Mouse (Mus musculus) liver, embryonic 12.5 days (tissue): ENCODE measurements at regions not wholly inside any gene's neighbourhood (a gene's known extent, or its start where the extent isn't known, plus 50 kb on each side); places are given as distances from the start of the nearest gene placed in this dataset.

Experiments
- ATAC-seq: fragments of 200-750 bp; cut with Nextera tagmentation; 2 replicates; pipeline ENCODE4 v1.8.0; 2017; ENCODE audit warnings: moderate number of reproducible peaks, mild to moderate bottlenecking, moderate library complexity
- H3K27ac ChIP-seq: fragments of 300-500 bp; sonication (generic); 2 replicates; pipeline ENCODE4 v1.5.1; 2016; ENCODE audit warnings: mild to moderate bottlenecking
- H3K27me3 ChIP-seq: fragments of 300-500 bp; sonication (generic); replicated peaks from 2 replicates; pipeline ENCODE4 v1.6.1; 2016; ENCODE audit warnings: mild to moderate bottlenecking, moderate library complexity
- H3K36me3 ChIP-seq: fragments of 300-500 bp; sonication (generic); 2 replicates; pipeline ENCODE4 v1.6.1; 2016; ENCODE audit warnings: mild to moderate bottlenecking, moderate library complexity
- H3K4me1 ChIP-seq: fragments of 300-500 bp; sonication (generic); 2 replicates; pipeline ENCODE4 v1.6.1; 2016
- H3K4me2 ChIP-seq: fragments of 300-500 bp; sonication (generic); 2 replicates; pipeline ENCODE4 v1.6.1; 2016; ENCODE audit warnings: mild to moderate bottlenecking, moderate library complexity
- H3K4me3 ChIP-seq: fragments of 300-500 bp; sonication (generic); 2 replicates; pipeline ENCODE4 v1.5.1; 2016; ENCODE audit warnings: mild to moderate bottlenecking, moderate library complexity
- H3K9ac ChIP-seq: fragments of 300-500 bp; sonication (generic); 2 replicates; pipeline ENCODE4 v1.6.1; 2016; ENCODE audit warnings: mild to moderate bottlenecking, moderate library complexity
- H3K9me3 ChIP-seq: fragments of 300-500 bp; sonication (generic); replicated peaks from 2 replicates; pipeline ENCODE4 v1.6.1; 2016; ENCODE audit warnings: mild to moderate bottlenecking, moderate library complexity
- WGBS: fragments of 180-500 bp; shearing (Covaris S2); methylation state at CpG from one replicate; pipeline ENCODE4 v1.1.7; 2016; ENCODE audit not compliant: insufficient replicate concordance; 5-methylcytosine and 5-hydroxymethylcytosine counted together

- ATAC-seq = no peak
- H3K27me3 ChIP-seq = no peaks in the 10 kb centered on the region
- no peaks in the 10 kb centered on the region for H3K9me3 ChIP-seq
- H3K36me3 ChIP-seq = no peaks in the 10 kb centered on the region
- H3K9ac ChIP-seq = no peak overlapping the region
- no peaks in the 10 kb centered on the region for H3K4me1 ChIP-seq
- 67% methylated on average over 13 of the region's 13 CpGs for WGBS
- no peak overlapping the region for H3K27ac ChIP-seq
- H3K4me2 ChIP-seq = no peak overlapping the region
- H3K4me3 ChIP-seq = no peak overlapping the region
Measured at GRCm38 (mm10) chr15:94139534-94139958, 325.7 kb downstream of the Adamts20 start.

DNA sequence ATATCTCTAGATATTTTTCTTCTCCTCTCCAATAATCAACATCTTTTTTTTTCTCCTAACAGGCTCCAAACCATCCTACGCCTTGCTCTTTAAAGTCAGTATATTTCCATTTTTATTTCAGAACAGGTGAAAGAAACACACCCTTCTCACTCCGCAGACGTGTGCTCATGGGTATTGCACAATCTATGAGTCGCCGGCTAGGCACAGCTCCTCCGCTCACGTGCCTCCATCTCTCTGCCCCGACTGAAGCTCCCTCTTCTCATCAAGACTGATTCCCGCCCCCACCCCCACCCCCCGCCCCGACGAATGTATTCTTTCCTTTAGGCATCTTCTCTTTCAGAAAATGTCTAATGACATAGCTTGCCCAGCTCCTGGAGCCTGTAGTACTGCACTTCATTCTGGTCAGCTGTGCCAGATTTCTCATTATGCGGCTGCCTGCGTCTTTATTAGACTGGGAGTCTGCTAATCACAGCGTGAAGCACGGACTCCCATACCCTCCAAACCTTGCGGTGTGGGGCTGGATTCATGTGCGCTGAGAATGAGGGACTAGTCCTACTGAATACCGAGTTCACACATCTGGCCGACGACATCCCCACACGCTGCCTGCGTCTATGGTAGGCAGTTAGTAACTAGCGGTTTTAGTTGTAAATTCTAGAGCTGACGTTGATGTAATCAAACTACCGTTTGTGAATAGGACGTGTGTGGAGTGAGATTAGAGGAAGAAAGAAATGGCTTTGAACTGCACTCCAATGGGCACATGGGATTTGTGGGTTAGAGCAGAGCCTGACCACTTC lies 327.9 kb downstream of the Adamts20 start:
- 72% methylated on average over 27 of the region's 27 CpGs for WGBS
- H3K4me2 ChIP-seq = no peak overlapping the region
- H3K4me3 ChIP-seq = no peak overlapping the region
- no peak overlapping the region for H3K27ac ChIP-seq
- no peaks in the 10 kb centered on the region; the same call in 1 of the 2 replicates for H3K9me3 ChIP-seq
- H3K36me3 ChIP-seq = no peaks in the 10 kb centered on the region
- H3K9ac ChIP-seq = no peak overlapping the region
- no peaks in the 10 kb centered on the region for H3K4me1 ChIP-seq
- H3K27me3 ChIP-seq = no peaks in the 10 kb centered on the region
- ATAC-seq = no peak

DNA sequence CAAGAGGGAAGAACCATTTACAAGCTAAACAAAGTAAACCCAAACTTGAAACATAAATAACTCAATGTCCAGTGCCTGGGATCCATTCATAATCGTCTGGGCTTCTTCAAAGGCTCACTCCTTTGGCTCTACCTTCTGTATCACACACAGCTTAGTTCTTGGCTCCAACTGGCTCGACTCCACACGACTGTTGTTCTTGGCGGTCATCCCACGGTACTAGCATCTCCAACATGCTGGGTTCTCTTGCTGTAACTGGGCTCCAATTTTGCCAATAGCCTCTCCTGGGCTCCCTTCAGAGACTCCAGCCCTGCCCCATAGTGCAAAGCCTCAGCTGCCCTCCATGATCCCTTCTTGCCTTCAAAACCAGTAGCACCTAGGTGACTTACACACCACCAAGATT lies 352.4 kb downstream of the Adamts20 start:
- no peak for ATAC-seq
- H3K4me2 ChIP-seq = no peak overlapping the region
- H3K9ac ChIP-seq = no peak overlapping the region
- H3K27me3 ChIP-seq = no peaks in the 10 kb centered on the region
- H3K36me3 ChIP-seq = no peaks in the 10 kb centered on the region
- no peaks in the 10 kb centered on the region for H3K9me3 ChIP-seq
- WGBS = 62% methylated on average over 5 of the region's 5 CpGs
- no peak overlapping the region for H3K27ac ChIP-seq
- no peaks in the 10 kb centered on the region for H3K4me1 ChIP-seq
- no peak overlapping the region for H3K4me3 ChIP-seq

- no peaks in the 10 kb centered on the region for H3K36me3 ChIP-seq
- H3K4me3 ChIP-seq = no peak overlapping the region
- no peak overlapping the region for H3K9ac ChIP-seq
- no peaks in the 10 kb centered on the region for H3K9me3 ChIP-seq
- WGBS = 34% methylated on average over 2 of the region's 2 CpGs
- no peak for ATAC-seq
- H3K27me3 ChIP-seq = no peaks in the 10 kb centered on the region
- H3K4me1 ChIP-seq = no peaks in the 10 kb centered on the region
- no peak overlapping the region for H3K4me2 ChIP-seq
- H3K27ac ChIP-seq = no peak overlapping the region
Measured at GRCm38 (mm10) chr15:94107186-94107716, 358.0 kb downstream of the Adamts20 start.

- H3K27ac ChIP-seq = no peak overlapping the region
- 50% methylated on average over 5 of the region's 5 CpGs for WGBS
- H3K36me3 ChIP-seq = no peaks in the 10 kb centered on the region
- H3K9me3 ChIP-seq = no peaks in the 10 kb centered on the region
- no peak overlapping the region for H3K9ac ChIP-seq
- H3K4me1 ChIP-seq = no peaks in the 10 kb centered on the region
- ATAC-seq = no peak
- H3K27me3 ChIP-seq = no peaks in the 10 kb centered on the region
- H3K4me2 ChIP-seq = no peak overlapping the region
- no peak overlapping the region for H3K4me3 ChIP-seq
Measured at GRCm38 (mm10) chr15:94090644-94091043, 374.6 kb downstream of the Adamts20 start.

DNA sequence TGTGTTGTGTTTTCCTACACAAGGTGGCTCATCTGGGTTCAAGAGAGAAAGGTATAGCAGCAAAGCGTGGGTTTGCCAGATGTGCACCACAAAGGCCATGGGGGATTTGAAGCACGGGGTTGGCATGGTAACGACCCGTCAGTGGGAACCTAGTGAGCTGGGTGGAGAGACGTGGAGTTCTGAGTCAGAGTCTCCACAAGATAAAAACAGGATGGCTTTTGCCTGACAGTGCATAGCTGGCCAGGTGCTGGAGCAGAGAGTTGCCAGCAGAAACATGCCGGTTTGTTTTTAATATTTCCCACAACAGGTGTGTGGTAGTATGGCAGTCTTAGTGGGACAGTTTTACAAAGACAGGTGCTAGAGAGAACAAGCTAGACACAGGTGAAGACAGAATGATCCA lies 375.4 kb downstream of the Adamts20 start:
- Histone ChIP-seq H3K27me3 (no peaks in the 10 kb centered on the region), H3K9ac (no peak overlapping the region), H3K4me3 (no peak overlapping the region), H3K27ac (no peak overlapping the region), H3K9me3 (no peaks in the 10 kb centered on the region), H3K4me2 (no peak overlapping the region), H3K36me3 (no peaks in the 10 kb centered on the region), H3K4me1 (no peaks in the 10 kb centered on the region)
- WGBS = 62% methylated on average over 6 of the region's 6 CpGs
- ATAC-seq = no peak

- Histone ChIP-seq H3K9me3 (0 out of 2 replicates have a peak, but pooled peaks cover 3% of the 10 kb centered on the region), H3K4me1 (no peaks in the 10 kb centered on the region), H3K9ac (no peak overlapping the region), H3K27me3 (no peaks in the 10 kb centered on the region), H3K4me3 (no peak overlapping the region), H3K36me3 (no peaks in the 10 kb centered on the region), H3K27ac (no peak overlapping the region), H3K4me2 (no peak overlapping the region)
- 70% methylated on average over 4 of the region's 4 CpGs for WGBS
- no peak for ATAC-seq
Measured at GRCm38 (mm10) chr15:94082369-94082768, 382.8 kb downstream of the Adamts20 start.

- ATAC-seq = no peak
- Histone ChIP-seq H3K27ac (no peak overlapping the region), H3K4me1 (no peaks in the 10 kb centered on the region), H3K9me3 (0 out of 2 replicates have a peak, but pooled peaks cover 3% of the 10 kb centered on the region), H3K36me3 (no peaks in the 10 kb centered on the region), H3K4me3 (no peak overlapping the region), H3K27me3 (no peaks in the 10 kb centered on the region), H3K4me2 (no peak overlapping the region), H3K9ac (no peak overlapping the region)
- WGBS = 66% methylated on average over 6 of the region's 6 CpGs
Measured at GRCm38 (mm10) chr15:94077056-94077455, 388.2 kb downstream of the Adamts20 start.

GRCm38 (mm10) chr15:94074161-94074950 lies 390.9 kb downstream of the Adamts20 start:
- Histone ChIP-seq H3K27me3 (no peaks in the 10 kb centered on the region), H3K27ac (no peak overlapping the region), H3K36me3 (no peaks in the 10 kb centered on the region), H3K4me1 (no peaks in the 10 kb centered on the region), H3K4me3 (no peak overlapping the region), H3K9ac (no peak overlapping the region), H3K9me3 (no peaks in the 10 kb centered on the region), H3K4me2 (no peak overlapping the region)
- ATAC-seq = no peak
- WGBS = 61% methylated on average over 7 of the region's 7 CpGs

GRCm38 (mm10) chr15:94067721-94068120 lies 397.5 kb downstream of the Adamts20 start:
- Histone ChIP-seq H3K4me2 (no peak overlapping the region), H3K9ac (no peak overlapping the region), H3K4me1 (no peaks in the 10 kb centered on the region), H3K27me3 (no peaks in the 10 kb centered on the region), H3K9me3 (no peaks in the 10 kb centered on the region), H3K36me3 (no peaks in the 10 kb centered on the region), H3K27ac (no peak overlapping the region), H3K4me3 (no peak overlapping the region)
- ATAC-seq = no peak
- 72% methylated on average over 3 of the region's 3 CpGs for WGBS

- no peak overlapping the region for H3K4me3 ChIP-seq
- H3K27me3 ChIP-seq = no peaks in the 10 kb centered on the region
- 50% methylated on average over 5 of the region's 5 CpGs for WGBS
- H3K36me3 ChIP-seq = no peaks in the 10 kb centered on the region
- H3K9ac ChIP-seq = no peak overlapping the region
- H3K4me2 ChIP-seq = no peak overlapping the region
- H3K27ac ChIP-seq = no peak overlapping the region
- H3K4me1 ChIP-seq = no peaks in the 10 kb centered on the region
- 0 out of 2 replicates have a peak, but pooled peaks cover 2% of the 10 kb centered on the region for H3K9me3 ChIP-seq
- ATAC-seq = no peak
Measured at GRCm38 (mm10) chr15:94049638-94050273, 415.5 kb downstream of the Adamts20 start.

- no peak overlapping the region for H3K9ac ChIP-seq
- H3K4me1 ChIP-seq = no peaks in the 10 kb centered on the region
- WGBS = 68% methylated on average over 6 of the region's 6 CpGs
- no peaks in the 10 kb centered on the region for H3K27me3 ChIP-seq
- no peaks in the 10 kb centered on the region for H3K9me3 ChIP-seq
- no peak overlapping the region for H3K4me2 ChIP-seq
- no peak overlapping the region for H3K4me3 ChIP-seq
- H3K27ac ChIP-seq = no peak overlapping the region
- H3K36me3 ChIP-seq = no peaks in the 10 kb centered on the region
- ATAC-seq = no peak
Measured at GRCm38 (mm10) chr15:94046186-94046585, 419.0 kb downstream of the Adamts20 start.
